Mouse (Mus musculus): ENCODE measurements around the gene Pgghg.

Gene Pgghg

DNA sequence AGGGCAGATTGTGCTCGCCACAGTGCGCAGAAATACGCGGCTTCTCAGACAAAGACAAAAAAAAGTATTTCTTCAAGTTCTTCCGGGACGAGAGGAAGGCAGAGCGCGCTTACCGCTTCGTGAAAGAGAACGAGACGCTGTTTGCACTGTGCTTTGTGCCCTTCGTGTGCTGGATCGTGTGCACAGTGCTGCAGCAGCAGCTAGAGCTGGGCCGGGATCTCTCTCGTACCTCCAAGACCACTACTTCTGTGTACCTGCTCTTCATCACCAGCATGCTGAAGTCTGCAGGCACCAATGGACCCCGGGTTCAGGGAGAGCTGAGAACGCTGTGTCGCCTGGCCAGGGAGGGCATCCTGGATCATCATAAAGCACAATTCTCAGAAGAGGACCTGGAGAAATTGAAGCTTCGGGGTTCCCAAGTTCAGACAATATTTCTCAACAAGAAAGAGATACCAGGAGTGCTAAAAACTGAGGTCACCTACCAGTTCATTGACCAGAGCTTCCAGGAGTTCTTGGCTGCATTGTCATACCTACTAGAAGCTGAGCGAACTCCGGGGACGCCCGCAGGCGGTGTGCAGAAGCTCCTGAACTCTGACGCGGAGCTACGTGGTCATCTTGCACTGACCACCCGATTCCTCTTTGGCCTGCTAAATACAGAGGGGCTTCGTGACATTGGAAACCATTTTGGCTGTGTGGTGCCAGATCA is 18.0 kb upstream of the Pgghg start:
- DNase-seq (ENCODE audit: low spot score), result no peak

GRCm38 (mm10) chr7:140927181-140927580 is 14.0 kb upstream of the Pgghg start:
- DNase-seq (ENCODE audit: low spot score), result no peak

DNA sequence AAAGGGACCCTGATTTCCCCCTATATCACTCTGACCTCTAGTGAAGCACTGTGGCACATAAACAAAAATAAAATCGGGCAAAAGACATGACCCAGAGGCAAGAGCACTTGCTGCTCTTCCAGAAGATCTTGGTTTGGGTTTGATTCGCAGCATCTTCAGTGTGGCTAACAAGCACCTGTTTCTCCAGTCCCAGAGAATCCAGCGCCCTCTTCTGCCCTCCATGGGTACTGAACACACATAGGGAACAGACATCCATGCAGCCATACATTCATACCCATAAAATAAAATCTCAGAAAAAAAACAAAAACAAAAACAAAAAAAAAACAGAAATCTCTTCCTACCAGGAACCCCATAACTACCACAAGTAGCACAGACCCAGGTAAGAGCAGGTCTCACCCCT is 2.8 kb upstream of the Pgghg start:
- peak; percentile 39 for DNase-seq (ENCODE audit: low spot score)

DNA sequence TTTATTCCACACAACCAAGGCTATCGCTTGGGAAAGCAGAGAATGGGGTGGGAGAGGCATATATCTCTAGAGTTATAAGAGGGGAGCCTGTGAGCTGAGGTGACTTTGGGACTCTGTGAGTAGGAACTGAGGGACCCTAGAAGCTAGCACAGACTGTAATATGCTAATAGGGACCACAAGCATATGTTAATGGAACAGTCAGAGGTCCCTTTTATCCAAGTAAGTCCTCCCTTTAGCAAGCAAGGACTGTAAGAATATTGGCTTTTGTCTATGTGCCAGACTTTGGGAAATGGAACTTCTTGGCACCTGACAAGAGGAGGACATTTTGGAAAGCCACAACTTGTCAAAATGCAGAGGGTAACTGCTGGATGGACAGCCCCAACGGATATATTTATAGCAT is 2.3 kb upstream of the Pgghg start:
- DNase-seq (ENCODE audit: low spot score), result no peak

DNA sequence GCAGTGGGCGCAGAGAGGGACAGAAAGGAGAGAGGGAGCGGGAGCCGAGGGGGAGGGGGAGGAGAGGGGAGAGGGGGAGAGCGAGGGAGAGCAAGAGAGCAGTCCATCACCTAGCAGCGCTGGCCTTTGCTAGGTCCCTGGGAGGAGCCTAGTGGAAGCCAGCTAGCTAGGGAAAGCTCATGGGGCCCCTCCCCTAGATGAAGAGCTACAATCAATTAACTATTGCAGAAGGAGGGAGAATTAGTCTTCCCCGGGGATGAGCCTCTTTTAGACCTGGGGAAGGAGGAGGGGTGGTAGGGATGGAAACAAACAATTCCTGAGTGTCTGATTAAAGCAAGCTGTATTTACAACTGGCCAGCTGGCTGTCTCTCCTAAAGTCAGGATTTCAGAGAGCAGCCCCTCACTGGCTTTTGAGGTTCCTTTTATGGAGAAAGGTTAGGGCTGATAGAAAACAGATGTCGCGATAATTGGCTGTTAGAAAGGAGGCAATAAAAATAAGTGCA is 1.5 kb upstream of the Pgghg start:
- DNase-seq (ENCODE audit: low spot score), result peak; percentile 73

GRCm38 (mm10) chr7:140942341-140942740 is 1.1 kb downstream of the Pgghg start:
- DNase-seq (ENCODE audit: low spot score), result no peak

DNA sequence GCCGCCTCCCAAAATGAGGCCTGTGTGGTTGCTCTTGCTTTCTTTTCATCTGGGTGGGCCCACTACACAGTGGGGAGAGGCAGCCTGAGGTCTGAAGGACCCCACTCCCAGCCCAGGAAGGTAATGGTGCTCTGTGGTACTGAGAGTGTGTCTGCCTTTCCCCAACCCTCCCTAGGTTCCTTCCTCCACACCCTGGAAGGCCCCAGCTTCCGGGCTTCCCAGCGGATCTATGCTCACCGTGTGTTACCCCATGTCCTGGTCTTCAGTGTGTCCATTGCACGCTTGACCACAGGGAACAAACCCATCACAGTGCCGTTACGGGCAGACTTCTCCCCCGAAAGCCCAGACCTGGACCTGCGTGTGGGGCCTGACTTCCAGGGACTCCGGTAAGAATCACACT is 1.6 kb downstream of the Pgghg start:
- no peak for DNase-seq (ENCODE audit: low spot score)

DNA sequence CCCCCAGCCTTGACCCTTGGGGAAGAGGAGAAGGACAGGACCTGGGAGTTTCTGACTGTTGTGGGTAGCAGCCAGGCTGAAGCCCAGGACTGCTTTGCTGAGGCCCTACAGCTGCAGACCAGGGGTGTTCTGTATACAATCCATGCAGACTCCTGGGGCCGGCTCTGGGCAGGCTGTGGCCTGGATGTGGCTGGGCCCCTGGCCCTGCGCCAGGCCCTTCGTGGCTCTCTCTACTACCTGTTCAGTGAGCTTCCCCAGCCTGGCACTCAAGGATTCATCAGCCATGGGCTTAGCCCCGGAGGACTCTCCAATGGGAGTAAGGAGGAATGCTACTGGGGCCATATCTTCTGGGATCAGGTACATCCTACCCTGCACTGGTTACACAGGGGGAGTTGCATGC is 2.2 kb downstream of the Pgghg start:
- no peak for DNase-seq (ENCODE audit: low spot score)

DNA sequence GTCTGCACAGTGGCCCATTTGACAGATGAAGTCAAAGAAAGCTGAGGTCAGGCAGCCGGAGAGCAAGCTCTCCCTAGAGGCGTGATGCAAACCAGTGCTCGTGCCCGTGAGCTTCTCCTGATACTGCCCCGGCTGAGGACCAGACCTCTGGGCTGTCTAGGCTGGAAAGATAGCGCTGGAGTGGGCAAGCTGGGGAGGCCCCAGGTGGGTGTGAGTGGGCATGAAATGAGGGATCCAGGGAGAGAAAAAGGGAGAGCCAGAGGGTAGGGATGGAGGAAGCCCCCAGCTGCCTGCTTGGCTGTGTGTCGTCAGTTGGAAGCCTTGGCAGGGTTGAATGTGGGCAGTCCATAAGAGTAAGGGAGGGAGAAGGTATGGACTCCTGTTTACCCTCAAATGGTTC is 3.0 kb downstream of the Pgghg start:
- no peak for DNase-seq (ENCODE audit: low spot score)

DNA sequence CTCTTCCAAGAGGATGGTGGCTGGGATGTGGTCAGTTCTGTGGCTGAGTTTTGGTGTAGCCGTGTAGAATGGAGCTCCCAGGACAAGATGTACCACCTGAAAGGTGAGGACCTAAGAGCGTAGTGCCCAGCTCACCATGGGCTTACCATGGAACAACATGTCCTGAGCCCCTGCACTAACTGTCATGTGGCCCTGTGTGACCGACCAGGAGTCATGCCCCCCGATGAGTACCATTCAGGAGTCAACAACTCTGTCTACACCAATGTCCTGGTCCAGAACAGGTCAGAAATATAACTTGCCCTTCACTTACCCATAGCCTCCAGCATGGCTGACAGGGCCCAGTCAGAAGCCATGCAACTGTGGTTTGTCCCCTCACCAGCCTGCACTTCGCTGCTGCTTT is 4.1 kb downstream of the Pgghg start:
- no peak for DNase-seq (ENCODE audit: low spot score)

DNA sequence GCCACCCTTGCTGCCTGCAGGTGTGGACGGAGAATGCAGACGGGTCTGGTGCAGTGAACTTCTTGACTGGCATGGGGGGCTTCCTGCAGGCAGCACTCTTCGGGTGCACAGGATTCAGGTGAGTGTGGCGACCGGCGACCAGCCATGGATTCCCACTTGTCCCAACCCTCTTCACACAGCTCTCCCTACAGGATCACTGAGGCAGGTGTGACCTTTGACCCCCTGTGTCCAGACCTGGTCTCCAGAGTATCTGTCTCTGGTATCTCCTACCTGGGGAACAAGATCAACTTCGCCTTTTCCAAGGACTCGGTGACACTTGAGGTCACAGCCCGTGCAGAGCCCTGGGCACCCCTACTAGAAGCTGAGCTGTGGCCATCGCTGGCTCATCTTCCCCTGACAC is 5.1 kb downstream of the Pgghg start:
- no peak for DNase-seq (ENCODE audit: low spot score)

DNA sequence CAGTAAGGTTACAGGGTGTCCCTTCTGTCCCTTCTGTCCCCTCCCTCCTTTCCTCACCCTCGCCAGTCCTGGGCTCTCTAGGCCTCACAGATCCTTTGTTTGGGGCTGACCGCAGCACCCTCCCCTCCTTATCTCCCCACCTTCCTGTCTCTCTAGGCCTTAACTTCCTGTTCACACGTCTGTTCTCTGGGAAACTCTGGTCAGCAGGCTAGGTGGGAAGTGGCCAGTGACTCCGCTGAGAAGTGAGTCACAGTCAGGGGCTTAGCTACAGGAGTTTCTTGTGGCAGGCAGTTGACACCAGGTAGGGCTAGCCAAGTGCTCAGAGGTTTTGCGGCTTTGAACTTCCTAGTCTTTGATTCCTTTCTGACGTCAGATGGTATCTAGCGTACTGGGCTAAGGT is 5.8 kb downstream of the Pgghg start:
- DNase-seq (ENCODE audit: low spot score), result no peak

GRCm38 (mm10) chr7:140948161-140948560 is 7.0 kb downstream of the Pgghg start:
- DNase-seq (ENCODE audit: low spot score), result no peak

DNA sequence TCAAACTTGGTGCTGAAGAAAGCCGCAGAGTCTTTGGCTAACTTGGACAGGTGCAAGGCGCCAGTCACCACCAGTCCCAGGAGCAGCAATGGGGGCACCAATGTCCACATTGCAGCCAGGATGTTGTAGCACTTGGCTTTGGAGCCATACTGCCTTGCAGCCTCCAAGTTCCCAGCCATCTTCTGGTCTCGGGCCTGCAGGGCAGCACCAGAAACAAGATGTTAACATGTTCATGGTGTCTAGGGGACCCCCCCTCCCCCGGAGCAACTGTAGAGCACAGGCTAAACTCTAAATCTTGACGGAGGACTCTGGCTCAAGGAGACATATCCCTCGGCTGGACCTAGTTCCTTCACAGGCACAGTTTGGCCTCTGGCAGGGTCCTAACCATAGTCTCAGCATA is 8.1 kb downstream of the Pgghg start:
- no peak for DNase-seq (ENCODE audit: low spot score)

- no peak for DNase-seq (ENCODE audit: low spot score)
These were observed 8.8 kb downstream of the Pgghg start, which contains the start of gene Ifitm5 for GRCm38 (mm10) chr7:140949824-140950530. Gene Ifitm5, minus strand, starts transcription at chr7:140950291.

DNA sequence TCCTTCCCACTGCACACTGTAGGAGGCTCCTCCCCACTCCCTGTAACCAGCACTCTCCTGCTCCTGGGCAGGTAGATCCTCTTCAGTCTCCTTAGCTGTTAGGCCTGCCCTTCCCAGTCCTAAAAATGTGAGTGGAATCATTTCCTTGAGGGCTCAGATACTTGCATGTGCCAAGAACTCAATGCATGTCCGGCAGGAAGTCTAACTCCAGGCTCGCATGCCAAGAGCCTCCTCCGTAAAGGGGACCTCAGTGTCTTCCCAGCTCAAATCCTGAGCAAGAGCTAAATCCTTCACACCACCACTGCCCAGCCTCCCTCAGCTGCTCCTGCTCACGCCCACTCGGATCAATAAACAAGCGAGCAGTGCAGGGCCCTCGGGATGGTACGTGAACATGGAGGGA is 9.9 kb downstream of the Pgghg start:
- no peak for DNase-seq (ENCODE audit: low spot score)

DNA sequence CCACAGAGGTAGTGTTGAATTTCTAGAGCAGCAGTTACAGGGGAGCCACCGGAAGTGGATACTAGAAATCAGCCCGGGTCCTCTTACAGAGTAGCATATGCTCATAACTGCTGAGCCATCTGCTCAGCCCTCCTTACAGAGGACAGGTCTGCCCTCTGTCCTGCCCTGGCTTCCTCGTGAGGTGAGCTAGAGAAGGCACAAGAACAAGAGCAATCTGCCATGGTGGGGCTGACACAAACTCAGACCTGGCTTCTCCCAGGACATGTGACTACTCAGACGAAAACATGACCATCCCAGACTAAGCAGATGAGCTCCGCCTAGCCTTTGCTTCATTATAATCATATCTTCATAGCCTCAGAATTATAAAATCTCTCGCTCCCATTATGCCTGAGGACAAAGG is 10.6 kb downstream of the Pgghg start:
- DNase-seq (ENCODE audit: low spot score), result no peak

GRCm38 (mm10) chr7:140952441-140952840 is 11.2 kb downstream of the Pgghg start:
- DNase-seq (ENCODE audit: low spot score), result no peak

- no peak for DNase-seq (ENCODE audit: low spot score)
These were observed 11.9 kb downstream of the Pgghg start for GRCm38 (mm10) chr7:140953133-140953532.

- no peak for DNase-seq (ENCODE audit: low spot score)
These were observed 12.9 kb downstream of the Pgghg start for GRCm38 (mm10) chr7:140953800-140954732.

GRCm38 (mm10) chr7:140954733-140955071 is 13.5 kb downstream of the Pgghg start:
- no peak for DNase-seq (ENCODE audit: low spot score)

DNA sequence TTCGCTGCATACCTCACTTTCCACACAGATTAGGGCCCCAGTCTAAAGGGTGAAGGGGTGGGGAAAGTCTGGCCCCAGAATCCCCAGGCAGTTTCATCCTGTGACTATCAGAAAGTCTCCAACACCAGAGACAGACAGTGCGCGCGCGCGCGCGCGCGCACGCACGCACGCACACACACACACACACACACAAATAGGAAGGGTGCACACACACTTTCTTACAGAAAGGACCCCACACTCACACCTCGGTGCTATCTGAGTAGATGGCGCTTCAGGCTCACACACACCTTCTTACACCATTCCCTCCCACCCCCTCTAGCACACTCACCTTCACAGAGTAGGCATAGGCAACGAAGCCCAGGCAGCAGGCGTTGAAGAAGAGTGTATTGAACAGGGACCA is 14.2 kb downstream of the Pgghg start:
- DNase-seq (ENCODE audit: low spot score), result no peak
